Mouse (Mus musculus): ENCODE results near the gene Elovl1.

DNA sequence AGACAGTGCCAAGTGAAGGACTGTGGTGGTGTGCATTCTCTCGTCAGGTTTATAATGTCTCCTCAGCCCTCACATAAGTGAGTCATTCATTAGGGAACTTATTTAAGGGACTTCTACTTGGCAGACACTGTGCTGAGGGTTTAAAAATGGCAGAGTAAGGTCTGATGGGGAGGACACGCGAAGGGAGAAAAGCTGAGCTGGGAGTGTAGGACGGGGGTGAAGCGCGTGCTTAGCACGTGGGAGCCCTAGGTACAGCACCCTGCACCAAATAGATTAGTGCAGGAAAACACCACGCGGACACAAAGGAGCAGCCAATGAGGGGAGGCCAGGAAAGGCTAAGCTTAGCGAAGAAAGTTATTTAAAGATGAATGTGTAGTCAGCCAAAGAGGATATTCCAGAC lies 17.2 kb downstream of the Elovl1 start:
- no peak for TF ChIP-seq CTCF (IDR thresholded peaks at IDR 0.05; ENCODE audit: insufficient read depth, low read length)
- TF ChIP-seq POLR2A (IDR thresholded peaks at IDR 0.05; ENCODE audit: borderline replicate concordance, extremely low read depth, low read depth, low read length): no peak
